Mouse (Mus musculus): ENCODE measurements around the gene Olfr1133. TPM values are rescaled to one million over a fixed set of nuclear protein-coding genes. Genes with fewer than 3 reads are reported as not detected.
"Not testable (repeated sequence)": the region's sequence is repeated elsewhere in the genome, so short reads cannot be mapped to it uniquely, and the experiment has no call there.

Gene Olfr1133
- not detected in 2 replicates for polyA plus RNA-seq (2012; rRNA removed)

DNA sequence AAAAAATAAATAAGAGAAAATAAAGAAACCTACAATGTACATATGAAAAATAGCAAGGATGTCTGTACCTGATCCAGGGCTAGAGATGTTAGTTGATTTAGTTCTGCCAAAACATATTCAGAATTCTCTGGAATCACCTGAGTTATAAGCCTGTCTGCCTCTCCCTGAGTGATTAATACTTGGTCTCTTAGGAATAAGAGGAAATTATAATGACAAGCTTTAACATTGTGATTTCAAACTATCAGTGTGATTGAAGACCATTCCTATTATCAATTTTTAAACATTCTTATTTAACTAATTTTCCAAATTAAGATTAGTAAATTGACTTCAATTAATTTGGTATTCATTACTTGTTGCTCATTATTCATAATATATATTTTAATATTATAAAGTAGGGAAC lies at the start of gene Olfr1133:
TSS of gene Olfr1133 (minus strand) at position 101 of the 400 bp plus-strand sequence.
- DNase-seq (ENCODE audit: extremely low spot score in 1 of 2, low spot score in 1 of 2): no peak

DNA sequence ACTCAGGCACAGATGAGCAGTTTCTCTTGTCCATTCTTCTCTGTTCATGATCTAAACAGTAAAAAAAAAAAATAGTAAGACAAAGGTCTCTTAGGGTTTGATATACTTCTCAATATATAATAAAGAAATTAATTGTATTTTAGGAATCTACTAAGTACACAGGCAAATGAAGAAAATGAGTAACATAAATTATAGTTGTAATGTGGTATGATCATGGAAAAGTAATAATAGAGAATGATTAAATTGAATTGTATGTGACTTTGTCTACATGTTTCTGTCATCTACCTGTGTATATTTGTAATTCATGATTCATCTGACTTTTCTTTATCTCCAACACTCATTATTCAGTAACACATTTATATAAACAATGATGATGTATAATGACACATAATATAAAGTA lies 46.7 kb upstream of the Olfr1133 start, which contains the start of gene Olfr1136:
TSS of gene Olfr1136 (minus strand) at position 101 of the 400 bp plus-strand sequence.
- DNase-seq (ENCODE audit: extremely low spot score in 1 of 2, low spot score in 1 of 2): no peak

DNA sequence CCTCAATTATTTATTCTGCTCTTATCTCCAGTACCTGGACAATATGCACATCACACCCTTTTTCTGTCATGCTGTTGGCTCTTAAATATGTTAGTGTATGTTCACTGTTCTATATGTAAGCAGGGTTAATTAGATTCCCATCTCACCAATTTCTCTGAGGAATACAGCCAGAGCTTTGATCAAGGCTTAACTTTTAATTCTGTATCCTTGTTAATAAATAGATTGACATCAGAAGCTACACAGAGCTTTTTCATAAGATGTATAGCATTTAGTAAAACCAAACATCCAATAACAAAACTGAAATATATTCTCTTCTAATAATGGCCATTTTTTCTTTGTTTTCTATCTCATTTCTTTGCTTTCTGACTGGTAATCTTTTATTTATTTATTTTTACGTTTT lies 26.4 kb upstream of the Olfr1133 start, which contains the start of gene Olfr1135:
TSS of gene Olfr1135 (minus strand) at position 101 of the 400 bp plus-strand sequence.
- DNase-seq (ENCODE audit: extremely low spot score in 1 of 2, low spot score in 1 of 2): no peak

DNA sequence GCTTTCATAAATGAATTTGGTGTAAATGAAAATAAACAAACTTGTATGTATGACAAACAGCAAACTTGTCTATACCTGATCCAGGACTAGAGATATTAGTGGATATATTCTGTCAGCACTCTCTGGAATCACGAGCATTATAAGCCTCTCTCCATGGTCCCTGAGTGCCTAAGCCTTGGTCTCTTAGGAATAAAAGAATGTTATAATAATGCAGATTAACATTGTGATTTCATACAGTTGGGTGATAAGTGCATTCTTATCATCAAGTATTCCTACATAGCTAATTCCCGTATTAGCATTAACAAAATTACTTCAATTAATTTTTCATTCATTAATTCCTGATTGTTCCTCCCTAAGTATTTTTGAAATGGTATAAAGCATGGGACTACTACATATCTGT lies 11.2 kb upstream of the Olfr1133 start, which contains the start of gene Olfr1134:
TSS of gene Olfr1134 (minus strand) at position 101 of the 400 bp plus-strand sequence.
- DNase-seq (ENCODE audit: extremely low spot score in 1 of 2, low spot score in 1 of 2): no peak

DNA sequence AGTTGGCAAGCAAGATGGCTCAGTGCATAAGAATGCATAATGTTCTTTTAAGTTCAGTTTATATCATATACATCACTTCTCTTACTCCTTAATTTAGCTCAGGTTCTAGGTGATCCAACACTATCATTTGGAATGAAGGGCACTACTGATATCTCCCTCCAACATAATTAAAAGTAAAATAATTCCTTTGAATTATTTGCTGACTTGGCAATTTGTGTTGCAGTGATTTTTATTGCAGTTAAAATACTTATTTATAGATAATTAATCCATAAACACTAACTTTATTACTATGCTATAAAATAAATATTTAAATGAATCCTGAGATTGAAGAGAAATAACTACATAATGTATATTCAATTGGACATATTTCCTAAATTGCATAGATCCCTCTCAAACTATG lies 4.7 kb downstream of the Olfr1133 start:
- no peak for DNase-seq (ENCODE audit: extremely low spot score in 1 of 2, low spot score in 1 of 2)

DNA sequence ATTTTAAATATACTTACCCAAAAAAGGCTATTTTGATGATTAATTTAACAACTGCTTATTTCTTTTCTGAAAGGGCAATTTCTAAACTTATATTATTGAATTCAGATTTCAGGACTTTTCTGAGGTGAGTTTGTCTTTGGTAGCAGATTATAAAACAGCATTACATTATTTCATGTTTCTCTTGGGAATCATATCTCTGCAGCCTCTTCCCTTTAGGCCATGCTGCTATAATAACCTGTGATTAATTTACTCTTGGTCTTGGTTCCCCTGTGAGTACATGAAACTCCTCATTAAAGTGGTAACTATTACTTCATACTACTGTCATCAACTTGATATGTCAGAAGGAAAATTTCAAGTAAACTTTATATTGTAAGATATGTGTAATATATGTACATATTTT lies 9.7 kb downstream of the Olfr1133 start, which contains the start of gene Olfr1132:
TSS of gene Olfr1132 (minus strand) at position 101 of the 400 bp plus-strand sequence.
- DNase-seq (ENCODE audit: extremely low spot score in 1 of 2, low spot score in 1 of 2): no peak

DNA sequence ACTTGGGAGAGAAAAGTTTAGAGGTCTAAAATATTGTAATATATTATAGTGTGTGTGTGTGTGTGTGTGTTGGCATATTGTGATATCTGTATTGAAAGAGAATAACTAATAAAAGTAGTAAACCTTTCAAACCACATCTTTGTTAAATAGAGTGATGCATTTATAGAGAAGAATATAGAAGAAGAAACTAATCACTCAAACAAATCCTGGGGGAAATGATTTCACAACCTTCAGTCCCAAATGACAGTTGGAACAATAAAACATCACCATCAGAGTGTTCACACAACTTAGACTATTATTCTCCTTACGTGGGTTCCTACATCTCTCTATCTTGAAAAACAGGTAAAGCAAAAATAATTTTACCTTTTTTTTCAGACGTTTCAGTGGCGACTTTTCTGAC lies 20.4 kb downstream of the Olfr1133 start, which contains the start of gene Olfr1131:
TSS of gene Olfr1131 (plus strand) at position 301 of the 400 bp plus-strand sequence.
- DNase-seq (ENCODE audit: extremely low spot score in 1 of 2, low spot score in 1 of 2): no peak

DNA sequence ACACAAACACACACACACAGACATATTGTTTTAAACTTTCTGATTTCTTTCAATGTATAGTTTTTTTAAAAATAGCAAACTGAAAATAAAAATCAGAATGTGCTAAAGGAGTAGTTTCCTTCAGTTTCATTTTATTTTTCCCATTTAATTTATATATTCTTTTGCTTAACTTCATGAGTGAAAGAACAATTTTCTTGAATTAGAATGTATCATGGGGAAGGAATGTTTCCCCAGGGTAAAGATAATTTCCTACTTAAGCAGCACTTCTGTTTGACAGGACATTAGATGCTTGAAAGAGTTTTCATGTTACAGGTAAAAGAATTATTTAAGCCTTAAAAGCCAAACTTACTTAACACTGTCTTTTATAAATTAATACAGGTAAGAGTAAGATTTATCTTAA lies 41.3 kb downstream of the Olfr1133 start, which contains the start of gene Olfr1130:
TSS of gene Olfr1130 (plus strand) at position 301 of the 400 bp plus-strand sequence.
- DNase-seq (ENCODE audit: extremely low spot score in 1 of 2, low spot score in 1 of 2): not testable (repeated sequence)

Other genes with a start within 250 kb of the Olfr1133 start
- not detected in 2 replicates for gene Olfr1123, start 230.7 kb downstream of the Olfr1133 start, polyA plus RNA-seq (2012; rRNA removed)
- gene Olfr1124, start 217.1 kb downstream of the Olfr1133 start, polyA plus RNA-seq (2012; rRNA removed): not detected in 2 replicates
- not detected in 2 replicates for gene Olfr1126, start 193.4 kb downstream of the Olfr1133 start, polyA plus RNA-seq (2012; rRNA removed)
- not detected in 2 replicates for gene Pramel7, start 150.3 kb downstream of the Olfr1133 start, polyA plus RNA-seq (2012; rRNA removed)
- gene Pramel6, start 140.8 kb downstream of the Olfr1133 start, polyA plus RNA-seq (2012; rRNA removed): not detected in 2 replicates
- not detected in 2 replicates for gene Olfr153, start 115.6 kb downstream of the Olfr1133 start, polyA plus RNA-seq (2012; rRNA removed)
- gene Olfr1128, start 101.8 kb downstream of the Olfr1133 start, polyA plus RNA-seq (2012; rRNA removed): not detected in 2 replicates
- not detected in 2 replicates for gene Olfr1129, start 73.5 kb downstream of the Olfr1133 start, polyA plus RNA-seq (2012; rRNA removed)
- gene Olfr1130, start 41.2 kb downstream of the Olfr1133 start, polyA plus RNA-seq (2012; rRNA removed): not detected in 2 replicates
- gene Olfr1131, start 20.3 kb downstream of the Olfr1133 start, polyA plus RNA-seq (2012; rRNA removed): not detected in 2 replicates
- gene Olfr1132, start 9.8 kb downstream of the Olfr1133 start, polyA plus RNA-seq (2012; rRNA removed): not detected in 2 replicates
- gene Olfr1134, start 11.1 kb upstream of the Olfr1133 start, polyA plus RNA-seq (2012; rRNA removed): 0.11 TPM in 1 of 2 replicates, not detected in the other
- gene Olfr1135, start 26.3 kb upstream of the Olfr1133 start, polyA plus RNA-seq (2012; rRNA removed): not detected in 2 replicates
- not detected in 2 replicates for gene Olfr1136, start 46.6 kb upstream of the Olfr1133 start, polyA plus RNA-seq (2012; rRNA removed)
- gene Olfr1137, start 65.8 kb upstream of the Olfr1133 start, polyA plus RNA-seq (2012; rRNA removed): 0.02 TPM in 1 of 2 replicates, not detected in the other
- not detected in 2 replicates for gene Olfr1138, start 92.6 kb upstream of the Olfr1133 start, polyA plus RNA-seq (2012; rRNA removed)
- 0.13 TPM in 1 of 2 replicates, not detected in the other for gene Olfr1140, start 96.4 kb upstream of the Olfr1133 start, polyA plus RNA-seq (2012; rRNA removed)
- gene Olfr1141, start 106.6 kb upstream of the Olfr1133 start, polyA plus RNA-seq (2012; rRNA removed): not detected in 2 replicates
- 0.11 TPM in 1 of 2 replicates, not detected in the other for gene Olfr152, start 132.1 kb upstream of the Olfr1133 start, polyA plus RNA-seq (2012; rRNA removed)
- gene Olfr1143, start 153.2 kb upstream of the Olfr1133 start, polyA plus RNA-seq (2012; rRNA removed): not detected in 2 replicates
- not detected in 2 replicates for gene Olfr1145, start 162.4 kb upstream of the Olfr1133 start, polyA plus RNA-seq (2012; rRNA removed)
- gene Olfr1148, start 183.2 kb upstream of the Olfr1133 start, polyA plus RNA-seq (2012; rRNA removed): not detected in 2 replicates
- not detected in 2 replicates for gene Olfr1150-ps1, start 196.6 kb upstream of the Olfr1133 start, polyA plus RNA-seq (2012; rRNA removed)
- not detected in 2 replicates for gene Olfr1151, start 208.5 kb upstream of the Olfr1133 start, polyA plus RNA-seq (2012; rRNA removed)
- not detected in 2 replicates for gene Olfr1152, start 219.1 kb upstream of the Olfr1133 start, polyA plus RNA-seq (2012; rRNA removed)
- not detected in 2 replicates for gene Olfr1153, start 247.6 kb upstream of the Olfr1133 start, polyA plus RNA-seq (2012; rRNA removed)